Mouse (Mus musculus) stomach, postnatal 0 days (tissue): Measurements from ENCODE around the gene 9330182L06Rik. TPM values are rescaled to one million over a fixed set of nuclear protein-coding genes. Genes with fewer than 3 reads are reported as not detected.

Experiments
- ATAC-seq: fragments of 200-750 bp; cut with Nextera tagmentation; 2 replicates; pipeline ENCODE4 v1.8.0; 2017; ENCODE audit not compliant: low FRiP score, low TSS enrichment
- DNase-seq: peaks from one replicate; pipeline ENCODE4 v3.0.0-alpha.2; 2016; ENCODE audit warnings: low spot score
- H3K27ac ChIP-seq: fragments of 300-500 bp; sonication (generic); replicated peaks from 2 replicates; pipeline ENCODE4 v1.5.1; 2014; ENCODE audit warnings: mild to moderate bottlenecking, control low read depth
- H3K27me3 ChIP-seq: fragments of 300-500 bp; sonication (generic); 2 replicates; pipeline ENCODE4 v1.6.1; 2014; ENCODE audit warnings: low read length; ENCODE audit not compliant: control insufficient read depth, insufficient read depth
- H3K36me3 ChIP-seq: fragments of 300-500 bp; sonication (generic); 2 replicates; pipeline ENCODE4 v1.6.1; 2014; ENCODE audit warnings: low read length, mixed read lengths; ENCODE audit not compliant: control insufficient read depth, insufficient read depth
- H3K4me1 ChIP-seq: fragments of 300-500 bp; sonication (generic); replicated peaks from 2 replicates; pipeline ENCODE4 v1.6.1; 2014; ENCODE audit warnings: antibody characterized with exemption; ENCODE audit not compliant: control insufficient read depth, insufficient read depth
- H3K4me2 ChIP-seq: fragments of 300-500 bp; sonication (generic); replicated peaks from 2 replicates; pipeline ENCODE4 v1.6.1; 2014; ENCODE audit warnings: low read depth, mild to moderate bottlenecking, control low read depth, moderate library complexity
- H3K4me3 ChIP-seq: fragments of 300-500 bp; sonication (generic); 2 replicates; pipeline ENCODE4 v1.5.1; 2014; ENCODE audit warnings: low read depth, low read length, control low read depth
- H3K9ac ChIP-seq: fragments of 300-500 bp; sonication (generic); 2 replicates; pipeline ENCODE4 v1.6.1; 2014; ENCODE audit warnings: mild to moderate bottlenecking, low read length, control low read depth, mixed read lengths
- H3K9me3 ChIP-seq: fragments of 300-500 bp; sonication (generic); 2 replicates; pipeline ENCODE4 v1.6.1; 2016; ENCODE audit warnings: low read length; ENCODE audit not compliant: control insufficient read depth
- CTCF ChIP-seq: IDR thresholded peaks from 2 replicates; pipeline ENCODE4 v1.5.1; 2016; ENCODE audit warnings: antibody characterized with exemption, low read depth, mild to moderate bottlenecking, moderate library complexity
- EP300 ChIP-seq: optimal IDR thresholded peaks from 2 replicates; pipeline ENCODE3; 2016; ENCODE audit warnings: antibody characterized with exemption
- WGBS: fragments of 180-500 bp; shearing (Covaris S2); extraction: QIAGEN DNeasy Blood & Tissue Kit; methylation state at CpG from one replicate; pipeline ENCODE4 v1.1.7; 2014; 5-methylcytosine and 5-hydroxymethylcytosine counted together
- polyA plus RNA-seq: library from polyadenylated mRNA; unstranded; fragments of >200 nt; fragmentation: Nextera tagmentation; extraction: Ambion mirVana; gene quantifications from 2 replicates; pipeline ENCODE4 v1.2.1, GENCODE M21; 2015

Gene 9330182L06Rik
- polyA plus RNA-seq, result 2.3 and 2.7 TPM in 2 replicates

- peak within 1 kb of the TSS; percentile 97 for H3K4me2 ChIP-seq
- H3K27me3 ChIP-seq, result no peaks in the 10 kb centered on the region
- H3K4me1 ChIP-seq, result no peaks in the 10 kb centered on the region
- H3K9me3 ChIP-seq, result no peaks in the 10 kb centered on the region
- H3K9ac ChIP-seq, result peak within 1 kb of the TSS; percentile 71
- DNase-seq (peak; percentile 77), ATAC-seq (peak; percentile 95)
- peak within 1 kb of the TSS; percentile 30 for H3K27ac ChIP-seq
- TF ChIP-seq EP300 (no peak), CTCF (peak; percentile 32; the same call in 1 of the 2 replicates)
- no peaks in the 10 kb centered on the region for H3K36me3 ChIP-seq
- H3K4me3 ChIP-seq, result peak within 1 kb of the TSS; percentile 65
- WGBS, result 1% methylated on average over 45 of the region's 47 CpGs
These were observed at the start of gene 9330182L06Rik for GRCm38 (mm10) chr5:9265586-9266279. 9330182L06Rik (plus strand) TSS chr5:9266118.

DNA sequence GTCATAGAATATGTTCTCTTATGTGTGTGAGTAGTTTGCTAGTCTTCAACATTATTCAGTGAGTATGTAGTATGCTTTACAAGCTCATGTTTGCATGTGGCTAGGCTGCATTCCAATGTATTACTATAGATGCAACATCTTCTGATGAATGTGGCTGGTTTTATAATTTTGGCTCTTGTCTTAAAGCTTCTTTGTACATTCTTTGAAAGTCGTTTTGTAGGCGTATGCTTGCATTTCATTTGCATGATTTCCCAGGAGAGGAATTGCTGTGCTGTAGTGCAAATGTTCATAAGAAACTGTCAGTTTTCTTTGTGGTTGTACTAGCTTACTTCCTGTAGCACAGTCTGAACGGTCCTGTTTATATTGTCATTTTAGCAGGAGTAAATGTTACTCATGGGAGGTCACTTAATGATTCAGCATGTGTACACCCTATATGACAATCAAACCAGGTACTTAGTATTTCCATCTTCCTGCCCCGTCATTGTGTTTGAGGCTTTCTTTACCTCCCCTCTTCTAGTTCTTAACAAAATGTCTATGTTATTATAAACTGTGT lies 38.4 kb upstream of the 9330182L06Rik start:
- Histone ChIP-seq H3K27me3 (no peaks in the 10 kb centered on the region), H3K4me2 (no peak overlapping the region), H3K9me3 (no peaks in the 10 kb centered on the region), H3K36me3 (no peaks in the 10 kb centered on the region), H3K27ac (no peak overlapping the region), H3K9ac (no peak overlapping the region), H3K4me1 (no peaks in the 10 kb centered on the region), H3K4me3 (no peak overlapping the region)
- no peak for DNase-seq
- WGBS, result 58% methylated on average over 4 of the region's 4 CpGs
- TF ChIP-seq EP300, result no peak
- TF ChIP-seq CTCF, result no peak
- no peak for ATAC-seq

GRCm38 (mm10) chr5:9264361-9264760 lies 1.6 kb upstream of the 9330182L06Rik start:
- Histone ChIP-seq H3K9me3 (no peaks in the 10 kb centered on the region), H3K4me1 (no peaks in the 10 kb centered on the region), H3K27ac (no peak overlapping the region), H3K4me3 (no peak overlapping the region), H3K4me2 (no peak overlapping the region), H3K36me3 (no peaks in the 10 kb centered on the region), H3K9ac (no peak overlapping the region), H3K27me3 (no peaks in the 10 kb centered on the region)
- WGBS, result 63% methylated on average over 4 of the region's 4 CpGs
- no peak for TF ChIP-seq CTCF
- TF ChIP-seq EP300, result no peak
- DNase-seq, result no peak
- no peak for ATAC-seq

DNA sequence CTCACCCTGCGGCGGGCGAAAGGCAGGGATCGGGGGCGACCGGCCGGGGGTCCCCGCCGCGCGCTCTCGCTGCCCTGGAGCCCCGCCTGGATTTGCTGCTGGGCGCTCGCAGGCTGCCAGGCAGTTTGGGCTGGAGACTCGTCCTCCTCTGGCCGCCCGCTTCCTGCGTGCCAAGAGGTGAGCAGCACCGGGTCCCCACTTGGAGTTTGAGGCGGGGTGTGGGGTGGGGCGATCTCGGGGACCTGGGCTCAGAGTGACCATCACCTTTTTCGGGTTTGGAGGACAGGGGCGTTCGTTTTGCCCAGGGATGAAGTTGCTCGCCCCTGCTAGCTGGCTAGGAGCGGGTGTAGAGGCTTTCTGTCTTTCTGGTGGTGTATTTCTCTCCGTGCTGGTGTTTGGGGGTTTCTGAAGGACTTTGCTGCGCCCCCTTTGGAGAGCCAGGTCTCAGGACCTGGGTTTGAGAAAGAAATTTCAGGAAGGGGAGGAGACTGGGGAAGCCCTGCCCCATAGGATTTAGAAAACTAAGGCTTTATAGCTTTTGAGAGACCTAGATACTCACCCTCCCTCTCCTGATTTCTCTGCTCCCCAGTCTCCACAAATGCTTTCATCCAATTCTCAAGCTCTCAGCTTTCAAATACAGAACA lies 484 bp downstream of the 9330182L06Rik start:
- H3K27me3 ChIP-seq, result no peaks in the 10 kb centered on the region
- TF ChIP-seq EP300 (no peak), CTCF (no peak)
- WGBS, result under 1% methylated on average over 30 of the region's 30 CpGs
- DNase-seq (no peak), ATAC-seq (peak; percentile 72)
- H3K4me3 ChIP-seq, result peak overlapping the region; percentile 65
- no peaks in the 10 kb centered on the region for H3K4me1 ChIP-seq
- no peaks in the 10 kb centered on the region for H3K9me3 ChIP-seq
- no peaks in the 10 kb centered on the region for H3K36me3 ChIP-seq
- peak overlapping the region; percentile 30 for H3K27ac ChIP-seq
- H3K4me2 ChIP-seq, result peak overlapping the region; percentile 97
- H3K9ac ChIP-seq, result peak overlapping the region; percentile 71

DNA sequence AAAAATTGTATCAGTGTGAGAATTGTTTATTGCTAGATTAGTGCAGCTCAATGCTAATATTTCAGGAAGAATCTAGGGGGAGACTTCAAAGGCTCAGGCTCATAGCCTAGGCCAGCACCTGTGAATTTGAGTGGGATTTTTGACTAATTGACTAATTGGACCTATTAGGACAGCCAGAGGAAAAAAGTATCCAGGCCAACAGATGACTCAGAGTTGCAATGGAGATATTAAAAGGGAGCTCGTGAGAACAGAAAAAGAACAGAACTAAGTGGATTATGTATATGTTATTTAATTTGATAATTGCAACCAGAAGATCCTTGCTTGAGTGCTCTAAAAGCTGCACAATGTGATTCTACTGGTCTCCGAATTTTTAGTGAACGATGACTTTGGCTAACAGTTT lies 3.7 kb downstream of the 9330182L06Rik start:
- Histone ChIP-seq H3K4me2 (no peak overlapping the region), H3K9ac (no peak overlapping the region), H3K9me3 (no peaks in the 10 kb centered on the region), H3K4me3 (no peak overlapping the region), H3K27me3 (no peaks in the 10 kb centered on the region), H3K27ac (no peak overlapping the region), H3K36me3 (no peaks in the 10 kb centered on the region), H3K4me1 (no peaks in the 10 kb centered on the region)
- 72% methylated on average over 3 of the region's 3 CpGs for WGBS
- ATAC-seq (no peak), DNase-seq (no peak)
- no peak for TF ChIP-seq CTCF
- no peak for TF ChIP-seq EP300

- ATAC-seq, result no peak
- no peaks in the 10 kb centered on the region for H3K36me3 ChIP-seq
- H3K27ac ChIP-seq, result no peak overlapping the region
- H3K4me1 ChIP-seq, result no peaks in the 10 kb centered on the region
- H3K9me3 ChIP-seq, result no peaks in the 10 kb centered on the region
- no peak for DNase-seq
- no peak overlapping the region for H3K9ac ChIP-seq
- no peak overlapping the region for H3K4me2 ChIP-seq
- no peak overlapping the region for H3K4me3 ChIP-seq
- 53% methylated on average over 3 of the region's 3 CpGs for WGBS
- H3K27me3 ChIP-seq, result no peaks in the 10 kb centered on the region
- TF ChIP-seq CTCF, result no peak
- TF ChIP-seq EP300, result no peak
These were observed 7.1 kb downstream of the 9330182L06Rik start for GRCm38 (mm10) chr5:9272976-9273375.
